Comparison of ENCODE assay signal across 7 mouse cellular contexts in genomic region chr2:65931313-65931712, GRCm38 (mm10).
DNase-seq lines count a peak whose midpoint lies in the region; ATAC-seq and TF ChIP-seq lines count a peak whose summit lies in the region.

No protein-coding gene starts in this region.

- peak overlapping the region; percentile 24; the same call in 1 of the 2 replicates for H3K9ac ChIP-seq in kidney, postnatal 0 days (ENCODE audit: low read depth, low read length)
- no peak overlapping the region for H3K9ac ChIP-seq in intestine, postnatal 0 days (ENCODE audit: low read depth, low read length)
- peak overlapping the region; percentile 66 for H3K9ac ChIP-seq in neural tube, embryonic 14.5 days (replicated peaks; ENCODE audit: low read depth, low read length)

- DNase-seq in kidney, postnatal 0 days (ENCODE audit: low spot score), result no peak
- no peak for DNase-seq in kidney, adult 8-10 months
- no peak for DNase-seq in forebrain, embryonic 10.5 days (ENCODE audit: extremely low spot score, low spot score)
- no peak for DNase-seq in cerebellum, postnatal 25 days

- TF ChIP-seq CTCF in kidney, postnatal 0 days (IDR thresholded peaks at IDR 0.05; ENCODE audit: low read depth), result no peak
- no peak for TF ChIP-seq CTCF in intestine, postnatal 0 days (IDR thresholded peaks at IDR 0.05; ENCODE audit: low read depth)

- H3K4me3 ChIP-seq in kidney, postnatal 0 days (replicated peaks; ENCODE audit: low read depth, low read length), result peak overlapping the region; percentile 37
- peak overlapping the region; percentile 57 for H3K4me3 ChIP-seq in forebrain, embryonic 10.5 days
- H3K4me3 ChIP-seq in intestine, postnatal 0 days (ENCODE audit: low read depth, low read length), result peak overlapping the region; percentile 41
- peak overlapping the region; percentile 38 for H3K4me3 ChIP-seq in neural tube, embryonic 14.5 days (ENCODE audit: low read depth, low read length)

- no peak for ATAC-seq in kidney, postnatal 0 days (replicated peaks; ENCODE audit: low FRiP score, low read depth)
- ATAC-seq in intestine, postnatal 0 days, result no peak
- ATAC-seq in neural tube, embryonic 14.5 days (ENCODE audit: low read depth), result no peak
- ATAC-seq in inflammation-experienced regulatory T-cells, adult 6 months, result no peak

- no peaks in the 10 kb centered on the region for H3K27me3 ChIP-seq in kidney, postnatal 0 days (ENCODE audit: insufficient read depth, low read length)
- no peaks in the 10 kb centered on the region for H3K27me3 ChIP-seq in forebrain, embryonic 10.5 days (ENCODE audit: poor library complexity, severe bottlenecking)
- H3K27me3 ChIP-seq in intestine, postnatal 0 days (replicated peaks; ENCODE audit: control insufficient read depth, insufficient read depth, low read length), result no peaks in the 10 kb centered on the region
- H3K27me3 ChIP-seq in neural tube, embryonic 14.5 days (ENCODE audit: control insufficient read depth, insufficient read depth, low read length), result no peaks in the 10 kb centered on the region

- no peak overlapping the region for H3K27ac ChIP-seq in kidney, postnatal 0 days
- peak overlapping the region; percentile 88 for H3K27ac ChIP-seq in forebrain, embryonic 10.5 days
- H3K27ac ChIP-seq in intestine, postnatal 0 days (ENCODE audit: low read depth, low read length), result no peak overlapping the region
- peak overlapping the region; percentile 81 for H3K27ac ChIP-seq in neural tube, embryonic 14.5 days (ENCODE audit: low read depth, low read length)

- WGBS in kidney, postnatal 0 days, result 68% methylated on average over 7 of the region's 7 CpGs
- 60% methylated on average over 7 of the region's 7 CpGs for WGBS in forebrain, embryonic 10.5 days
- WGBS in intestine, postnatal 0 days, result 71% methylated on average over 7 of the region's 7 CpGs
- WGBS in neural tube, embryonic 14.5 days, result 16% methylated on average over 7 of the region's 7 CpGs

- peak overlapping the region; percentile 83 for H3K4me2 ChIP-seq in kidney, postnatal 0 days (ENCODE audit: low read length)
- peak overlapping the region; percentile 76 for H3K4me2 ChIP-seq in intestine, postnatal 0 days (replicated peaks; ENCODE audit: low read depth)
- peak overlapping the region; percentile 51 for H3K4me2 ChIP-seq in neural tube, embryonic 14.5 days (ENCODE audit: low read depth, low read length)

- no peaks in the 10 kb centered on the region for H3K9me3 ChIP-seq in kidney, postnatal 0 days (replicated peaks; ENCODE audit: low read length)
- no peaks in the 10 kb centered on the region for H3K9me3 ChIP-seq in forebrain, embryonic 10.5 days
- no peaks in the 10 kb centered on the region for H3K9me3 ChIP-seq in intestine, postnatal 0 days (ENCODE audit: control insufficient read depth)
- H3K9me3 ChIP-seq in neural tube, embryonic 14.5 days (ENCODE audit: control insufficient read depth, low read length), result no peaks in the 10 kb centered on the region

- H3K4me1 ChIP-seq in kidney, postnatal 0 days (replicated peaks; ENCODE audit: insufficient read depth, low read length), result no peaks in the 10 kb centered on the region
- H3K4me1 ChIP-seq in forebrain, embryonic 10.5 days, result peaks cover 38% of the 10 kb centered on the region
- no peaks in the 10 kb centered on the region for H3K4me1 ChIP-seq in intestine, postnatal 0 days (replicated peaks; ENCODE audit: control insufficient read depth, insufficient read depth, low read length)
- H3K4me1 ChIP-seq in neural tube, embryonic 14.5 days (ENCODE audit: control insufficient read depth, insufficient read depth, low read length), result peaks cover 10% of the 10 kb centered on the region

- H3K36me3 ChIP-seq in kidney, postnatal 0 days (ENCODE audit: insufficient read depth, low read length), result no peaks in the 10 kb centered on the region
- H3K36me3 ChIP-seq in forebrain, embryonic 10.5 days (replicated peaks), result no peaks in the 10 kb centered on the region
- no peaks in the 10 kb centered on the region for H3K36me3 ChIP-seq in intestine, postnatal 0 days (ENCODE audit: control insufficient read depth, insufficient read depth)
- H3K36me3 ChIP-seq in neural tube, embryonic 14.5 days (ENCODE audit: control insufficient read depth, insufficient read depth, low read length), result no peaks in the 10 kb centered on the region

Comparison
In these comparisons a context has a peak if more than half of its experiments do, and no peak if none do; other contexts are left out.
1. H3K27ac ChIP-seq: peak in forebrain, embryonic 10.5 days (single experiment) and neural tube, embryonic 14.5 days (single experiment); none in kidney, postnatal 0 days (single experiment) and intestine, postnatal 0 days (single experiment).
2. Peak in every context shown above with its lines, with median percentiles within 50 percentile points of each other: H3K4me2 ChIP-seq and H3K4me3 ChIP-seq.